Mouse (Mus musculus) frontal cortex, postnatal 36 days (tissue): Measurements from ENCODE around the gene Gm7358.
A peak's percentile ranks its signal among the peaks of the same experiment; 100 is the strongest.
"Not testable (repeated sequence)": the region's sequence is repeated elsewhere in the genome, so short reads cannot be mapped to it uniquely, and the experiment has no call there.

Experiments used
- DNase-seq, 2 experiments: peaks; one replicate each; pipeline ENCODE4 v3.0.0; 2022; ENCODE audit warnings: low spot score in 2 of 2

The Gm7358 gene

GRCm38 (mm10) chr17:14059431-14059830 lies at the start of gene Gm7358:
Gm7358 (minus strand) TSS chr17:14059531.
- DNase-seq, result not testable (repeated sequence)

- DNase-seq, result not testable (repeated sequence)
Measured at GRCm38 (mm10) chr17:14103018-14103417, 43.7 kb upstream of the Gm7358 start.

GRCm38 (mm10) chr17:14101446-14101980 lies 42.2 kb upstream of the Gm7358 start:
- DNase-seq, result peak; percentile 29 to 60

DNA sequence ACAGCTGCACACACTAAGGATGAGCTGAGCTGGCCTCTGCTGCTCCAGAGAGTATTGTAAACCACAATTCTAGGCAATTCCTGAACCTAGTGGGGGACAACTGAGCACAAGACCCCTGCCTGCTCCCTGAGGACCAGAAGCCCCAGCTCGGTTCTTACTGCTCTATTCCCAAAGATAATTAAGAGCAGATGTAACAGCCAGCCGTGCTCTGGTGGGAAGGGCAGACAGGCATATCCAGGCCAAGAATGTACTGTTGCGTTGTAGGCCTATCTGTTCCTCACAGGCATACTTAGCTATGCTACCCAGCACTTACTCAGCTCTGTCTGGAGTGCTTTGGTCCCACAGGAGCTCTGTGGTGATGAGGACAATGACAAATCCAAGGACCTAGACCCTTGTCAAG lies 40.6 kb upstream of the Gm7358 start:
- not testable (repeated sequence) for DNase-seq

DNA sequence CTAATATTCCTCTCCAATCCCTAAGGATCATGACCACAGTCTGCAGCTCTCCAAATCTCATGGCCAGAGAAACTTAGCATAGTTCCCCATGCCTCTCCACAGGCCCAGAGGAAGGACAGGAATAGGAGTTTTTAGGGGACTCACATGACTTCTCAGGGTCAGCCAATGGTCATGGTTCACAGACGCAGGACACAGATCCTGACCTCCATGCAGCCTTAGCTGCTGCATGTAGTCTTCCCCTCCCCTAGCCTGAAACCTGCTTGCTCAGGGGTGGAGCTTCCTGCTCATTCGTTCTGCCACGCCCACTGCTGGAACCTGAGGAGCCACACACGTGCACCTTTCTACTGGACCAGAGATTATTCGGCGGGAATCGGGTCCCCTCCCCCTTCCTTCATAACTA lies 34.8 kb upstream of the Gm7358 start:
- DNase-seq, result not testable (repeated sequence)

GRCm38 (mm10) chr17:14086629-14087028 lies 27.3 kb upstream of the Gm7358 start:
- not testable (repeated sequence) for DNase-seq

- DNase-seq, result not testable (repeated sequence)
Measured at GRCm38 (mm10) chr17:14041880-14042279, 17.5 kb downstream of the Gm7358 start.

- not testable (repeated sequence) for DNase-seq
Measured at GRCm38 (mm10) chr17:14037012-14037411, 22.3 kb downstream of the Gm7358 start.

- not testable (repeated sequence) for DNase-seq
Measured at GRCm38 (mm10) chr17:14036113-14036512, 23.2 kb downstream of the Gm7358 start.
